Mouse (Mus musculus): ENCODE measurements around the gene Clmp.

GRCm38 (mm10) chr9:40699194-40699593, 13.4 kb downstream of the Clmp start:
- TF ChIP-seq CTCF (IDR thresholded peaks at IDR 0.05; ENCODE audit: control insufficient read depth, insufficient read depth, low read length): no peak
- no peak for TF ChIP-seq POLR2A (IDR thresholded peaks at IDR 0.05; ENCODE audit: borderline replicate concordance, control insufficient read depth, low read depth, low read length)
